Mouse (Mus musculus): ENCODE results near the gene Fgd4.
A peak's percentile ranks its signal among the peaks of the same experiment; 100 is the strongest.

The Fgd4 gene

DNA sequence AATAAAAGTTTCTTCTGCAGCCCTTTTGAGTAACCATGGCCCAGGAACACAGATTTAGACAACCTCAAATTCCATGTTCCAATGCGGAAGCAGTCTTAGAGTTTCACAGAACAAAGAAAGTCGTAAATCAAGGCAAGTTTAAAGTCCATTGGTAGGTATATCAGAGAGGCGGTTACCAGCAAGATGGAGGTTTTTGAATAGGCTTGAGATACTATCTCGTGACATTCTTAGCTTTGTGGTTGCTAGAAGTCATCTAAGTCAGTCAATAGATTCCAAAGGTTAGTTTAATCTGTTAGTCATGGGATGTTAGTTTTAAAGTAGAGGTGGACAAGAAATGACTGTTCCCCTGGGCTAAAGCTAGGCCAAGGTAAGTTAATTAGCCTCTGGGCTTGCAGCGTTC lies at the start of gene Fgd4:
Gene Fgd4 (minus strand): TSS at position 89 of the 400 bp plus-strand sequence.
- DNase-seq (ENCODE audit: low read depth, low spot score): no peak

GRCm38 (mm10) chr16:16645148-16645547 lies 44.8 kb upstream of the Fgd4 start:
- no peak for DNase-seq (ENCODE audit: low read depth, low spot score)

DNA sequence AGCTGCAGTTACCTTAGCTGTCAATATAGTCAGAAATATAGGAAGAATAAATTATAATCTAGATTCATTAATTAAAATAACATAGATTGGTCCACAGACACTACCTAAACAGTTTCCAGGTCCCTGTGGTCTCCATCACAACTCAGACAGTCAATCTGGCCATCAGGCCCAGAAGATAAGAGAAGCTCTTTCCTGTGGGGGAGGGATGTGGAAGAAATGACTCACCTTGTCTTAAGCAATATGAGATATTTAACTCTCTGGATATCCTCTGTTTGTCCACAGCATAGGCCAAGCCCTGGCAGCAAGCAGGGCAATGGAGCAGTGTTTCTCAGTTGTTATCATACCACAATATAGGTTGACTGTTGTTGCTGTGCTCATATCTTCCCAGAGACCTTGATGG lies 33.4 kb upstream of the Fgd4 start:
- no peak for DNase-seq (ENCODE audit: low read depth, low spot score)

DNA sequence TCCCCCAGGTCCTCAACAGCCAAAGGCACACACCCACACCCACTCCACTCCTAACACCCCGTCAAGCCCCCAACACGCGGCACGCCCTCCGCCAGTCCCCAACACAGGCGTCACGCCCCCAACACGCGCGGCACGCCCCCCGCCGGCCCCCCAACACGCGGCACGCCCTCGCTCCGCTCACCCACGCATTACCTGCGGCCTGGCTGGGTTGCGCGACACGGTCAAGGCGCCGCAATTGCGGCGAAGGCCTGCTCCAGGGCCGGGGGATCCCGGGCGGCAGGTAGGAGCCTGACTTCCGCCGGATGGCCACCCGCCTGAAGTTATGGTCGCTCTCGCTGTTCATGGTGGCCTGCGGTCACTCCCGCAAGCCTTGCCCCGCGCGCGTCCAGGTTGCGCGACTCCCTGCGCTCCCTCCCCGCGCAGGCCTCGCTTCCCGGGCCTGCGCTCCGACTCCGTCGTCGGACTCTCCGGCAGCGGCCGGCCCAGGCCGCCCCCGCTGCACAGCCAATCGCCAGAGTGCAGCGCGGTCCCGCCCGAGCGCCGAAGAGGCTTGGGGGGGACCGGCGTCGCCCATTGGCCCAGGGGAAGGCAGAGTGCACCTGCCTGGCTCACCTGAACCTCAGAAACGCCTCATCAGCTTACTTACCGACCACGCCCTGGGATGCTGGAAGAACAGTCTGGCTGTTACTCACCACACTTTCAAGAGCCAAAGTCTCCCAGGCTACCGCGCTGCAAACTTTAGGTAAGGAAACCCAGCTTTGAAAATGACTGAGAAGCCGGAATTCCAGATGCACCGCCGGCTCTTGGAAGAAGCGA lies 555 bp downstream of the Fgd4 start:
- peak; percentile 80 for DNase-seq (ENCODE audit: low read depth, low spot score)

- peak; percentile 51 for DNase-seq (ENCODE audit: low read depth, low spot score)
Measured at GRCm38 (mm10) chr16:16596582-16596981, 3.8 kb downstream of the Fgd4 start.

DNA sequence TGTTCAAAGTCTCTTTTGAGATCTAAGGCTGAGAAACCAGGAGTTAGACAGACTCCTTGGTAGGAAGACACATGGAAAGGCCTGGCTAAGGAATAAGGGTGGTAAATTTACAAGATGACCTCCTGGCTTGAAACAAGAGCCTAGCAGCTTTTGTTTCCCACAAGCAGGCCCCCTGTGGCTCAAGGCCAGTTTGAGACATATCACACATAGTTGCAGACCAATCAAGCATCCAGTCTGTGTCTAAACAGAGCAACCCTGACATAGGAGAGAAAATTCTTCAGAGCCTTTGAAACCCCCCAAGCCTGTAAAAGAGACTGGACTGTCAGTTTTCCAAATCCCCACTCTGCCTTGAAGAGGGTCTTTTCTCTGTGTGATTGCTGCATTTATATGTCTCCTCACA lies 7.7 kb downstream of the Fgd4 start:
- peak; percentile 42 for DNase-seq (ENCODE audit: low read depth, low spot score)

GRCm38 (mm10) chr16:16584409-16585032 lies 15.8 kb downstream of the Fgd4 start:
- peak; percentile 81 for DNase-seq (ENCODE audit: low read depth, low spot score)

GRCm38 (mm10) chr16:16576556-16576955 lies 23.8 kb downstream of the Fgd4 start:
- DNase-seq (ENCODE audit: low read depth, low spot score): no peak

DNA sequence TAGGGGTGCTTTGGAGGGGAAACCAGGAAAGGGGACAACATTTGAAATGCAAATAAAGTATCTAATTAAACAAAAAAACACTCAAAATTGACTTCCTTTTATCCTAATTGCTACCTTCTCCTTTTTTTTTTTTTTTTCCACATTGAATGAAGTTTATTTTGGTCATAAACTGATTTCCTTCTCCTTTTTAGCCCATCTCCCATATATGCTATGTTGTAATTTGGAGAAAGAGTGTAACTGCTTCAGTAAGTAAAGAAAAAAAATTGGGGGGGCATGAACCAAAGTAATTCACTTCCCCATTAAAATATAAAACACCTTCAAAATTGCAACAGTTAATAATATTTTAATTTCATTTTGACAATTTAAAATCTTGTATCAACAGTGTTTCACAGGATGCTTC lies 25.8 kb downstream of the Fgd4 start:
- DNase-seq (ENCODE audit: low read depth, low spot score): no peak

GRCm38 (mm10) chr16:16573167-16573566 lies 27.2 kb downstream of the Fgd4 start:
- DNase-seq (ENCODE audit: low read depth, low spot score): no peak

GRCm38 (mm10) chr16:16571356-16571755 lies 29.0 kb downstream of the Fgd4 start:
- DNase-seq (ENCODE audit: low read depth, low spot score): no peak

- peak; percentile 81 for DNase-seq (ENCODE audit: low read depth, low spot score)
Measured at GRCm38 (mm10) chr16:16566786-16567185, 33.6 kb downstream of the Fgd4 start.

DNA sequence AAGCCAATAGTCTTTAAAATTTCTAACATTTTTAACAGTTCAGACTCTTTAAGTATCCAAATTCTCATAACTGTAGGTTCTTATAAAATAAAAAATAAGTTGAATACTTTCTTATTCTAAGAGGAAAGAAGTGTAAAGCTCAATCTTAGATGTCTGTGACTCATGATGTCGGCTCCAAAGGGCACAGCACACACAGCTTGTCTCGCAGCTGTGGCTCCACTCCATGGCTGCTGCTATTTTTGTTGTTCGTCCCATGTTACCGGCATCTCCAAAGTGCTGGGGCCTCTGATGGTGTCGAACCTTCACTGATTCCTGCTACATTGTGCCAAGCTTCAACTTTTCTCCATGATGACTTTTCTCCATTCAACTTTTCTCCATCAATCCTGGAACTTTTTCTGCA lies 34.1 kb downstream of the Fgd4 start:
- DNase-seq (ENCODE audit: low read depth, low spot score): no peak

GRCm38 (mm10) chr16:16565786-16566185 lies 34.6 kb downstream of the Fgd4 start:
- DNase-seq (ENCODE audit: low read depth, low spot score): no peak

- no peak for DNase-seq (ENCODE audit: low read depth, low spot score)
Measured at GRCm38 (mm10) chr16:16560718-16561117, 39.6 kb downstream of the Fgd4 start.

- peak; percentile 98 for DNase-seq (ENCODE audit: low read depth, low spot score)
Measured at GRCm38 (mm10) chr16:16559878-16560531, 40.3 kb downstream of the Fgd4 start.

DNA sequence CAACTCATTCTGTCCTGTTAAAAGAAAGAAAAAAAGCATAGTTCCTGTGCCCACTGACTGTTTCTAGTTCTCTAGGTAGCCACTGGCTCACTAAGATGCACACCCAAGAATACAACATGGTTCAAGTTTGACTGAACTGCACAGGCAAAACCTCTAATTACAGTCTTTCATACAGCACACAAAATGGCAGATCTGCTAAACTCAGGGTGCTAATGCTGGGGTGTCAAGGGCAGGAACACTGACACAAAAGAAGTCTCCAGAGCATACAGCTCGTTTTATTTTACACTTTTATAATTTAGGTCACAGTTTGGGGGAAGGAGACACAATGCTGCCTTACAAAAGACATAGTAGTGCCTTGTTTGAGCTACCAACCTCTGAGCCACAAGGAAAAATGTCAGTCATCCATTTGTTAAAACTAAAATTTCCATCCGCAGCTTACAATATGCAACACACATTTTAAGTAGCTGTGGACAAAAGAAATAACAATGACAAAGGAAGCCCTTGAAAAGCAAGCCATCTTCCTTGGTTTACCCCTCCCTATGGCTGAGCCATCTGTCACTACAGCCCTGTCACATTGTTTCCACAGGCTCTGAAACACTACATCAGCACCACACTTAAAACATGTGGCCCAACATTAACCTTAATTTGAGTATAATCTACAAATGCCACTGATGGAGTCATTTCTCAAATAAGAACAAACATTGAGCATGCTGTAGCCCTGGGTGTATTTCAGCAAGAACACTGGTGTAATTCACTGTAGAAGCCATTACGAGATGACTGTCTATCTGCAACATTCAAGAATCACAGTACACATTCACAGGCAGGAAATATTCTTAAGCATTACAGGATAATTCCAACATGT lies 41.1 kb downstream of the Fgd4 start:
- DNase-seq (ENCODE audit: low read depth, low spot score): peak; percentile 65

- DNase-seq (ENCODE audit: low read depth, low spot score): no peak
Measured at GRCm38 (mm10) chr16:16557738-16558137, 42.6 kb downstream of the Fgd4 start.

DNA sequence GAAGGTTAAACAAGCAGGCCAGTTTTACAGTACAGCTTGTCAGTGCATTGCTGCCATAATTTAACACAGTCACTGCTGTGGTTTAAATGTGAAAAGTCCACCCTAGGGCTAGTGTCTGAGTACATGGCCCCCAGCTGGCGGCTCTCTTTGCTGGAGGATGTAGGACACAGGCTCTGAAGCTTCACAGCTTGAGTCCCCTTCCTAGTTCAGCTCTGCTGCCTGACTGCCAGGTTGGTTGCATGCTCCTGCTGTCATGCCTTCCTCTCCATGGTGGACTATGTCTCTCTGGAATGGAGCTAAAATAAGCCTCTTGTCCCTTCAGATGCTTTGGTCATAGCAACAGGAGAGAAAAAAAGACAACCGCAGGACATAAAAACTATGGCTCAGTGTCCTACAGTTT lies 46.3 kb downstream of the Fgd4 start:
- DNase-seq (ENCODE audit: low read depth, low spot score): no peak

DNA sequence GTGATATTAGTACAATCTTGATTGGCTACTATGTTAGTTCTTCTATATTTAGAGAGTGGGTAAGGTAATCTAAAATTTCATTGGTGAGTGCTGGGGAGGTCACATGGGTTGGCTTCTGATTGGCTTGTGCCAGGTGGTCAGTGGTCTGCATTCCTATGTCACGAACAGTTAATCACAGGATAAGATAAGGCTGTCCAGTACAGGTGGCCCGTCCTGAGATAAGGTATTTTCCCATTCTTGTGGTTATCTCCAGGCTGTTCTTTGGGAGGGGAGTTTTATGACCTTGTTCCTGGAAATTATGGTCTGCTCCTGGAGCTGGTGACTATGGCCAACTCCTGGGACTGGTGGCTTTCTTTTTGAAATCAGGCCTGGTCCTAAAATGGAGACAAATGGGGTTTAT lies 48.2 kb downstream of the Fgd4 start:
- no peak for DNase-seq (ENCODE audit: low read depth, low spot score)

- no peak for DNase-seq (ENCODE audit: low read depth, low spot score)
Measured at GRCm38 (mm10) chr16:16549105-16549504, 51.2 kb downstream of the Fgd4 start.

GRCm38 (mm10) chr16:16546657-16547056 lies 53.7 kb downstream of the Fgd4 start:
- peak; percentile 77 for DNase-seq (ENCODE audit: low read depth, low spot score)
